Mouse (Mus musculus) urinary bladder, postnatal 36 days (tissue): Measurements from ENCODE around the gene Gemin2.
"Not testable (repeated sequence)": the region's sequence is repeated elsewhere in the genome, so short reads cannot be mapped to it uniquely, and the experiment has no call there.

Experiments
- DNase-seq, 2 experiments: peaks; one replicate each; pipeline ENCODE4 v3.0.0; 2022; ENCODE audit warnings: low spot score in 2 of 2, mixed read lengths in 1 of 2

The Gemin2 gene

DNA sequence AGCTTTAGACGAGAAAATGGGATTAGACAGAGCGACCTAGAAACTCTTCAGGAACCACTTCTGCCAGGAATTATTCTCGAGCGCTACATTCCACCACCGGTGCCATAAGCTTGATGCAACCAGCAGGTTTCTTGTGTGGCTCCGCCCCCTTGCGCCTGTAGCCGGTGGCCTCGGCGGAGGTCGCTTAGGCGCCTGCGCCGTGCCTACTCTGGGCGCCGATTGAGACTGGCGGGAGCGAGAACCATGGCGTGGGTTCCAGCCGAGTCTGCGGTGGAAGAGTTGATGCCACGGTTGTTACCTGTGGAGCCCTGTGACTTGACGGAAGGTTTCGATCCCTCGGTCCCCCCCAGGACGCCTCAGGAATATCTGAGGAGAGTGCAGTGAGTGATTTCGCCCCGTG is at the start of gene Gemin2:
TSS of gene Gemin2 (plus strand) at position 160 of the 400 bp plus-strand sequence.
- peak; percentile 75 to 90 for DNase-seq

GRCm38 (mm10) chr12:58964583-58964982 is 48.6 kb upstream of the Gemin2 start:
- DNase-seq = no peak

DNA sequence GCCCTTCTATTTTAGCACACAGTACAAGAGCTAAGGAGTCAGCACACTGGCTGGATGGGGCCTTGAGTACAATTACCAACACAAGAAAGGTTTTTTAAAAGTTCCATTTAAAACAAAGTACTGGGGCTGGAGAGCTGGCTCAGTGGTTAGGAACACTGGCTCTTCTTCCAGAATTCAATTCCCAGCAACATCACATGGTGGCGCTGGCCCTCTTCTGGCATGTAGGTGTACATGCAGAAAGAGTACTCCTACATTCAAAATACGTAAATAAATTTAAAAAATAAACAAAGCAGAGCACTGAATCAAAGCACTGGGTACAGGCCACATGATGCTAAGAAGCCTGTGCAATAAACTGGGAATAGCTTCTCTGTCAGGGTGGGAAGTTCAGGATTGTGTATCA is 36.2 kb upstream of the Gemin2 start:
- no peak for DNase-seq

DNA sequence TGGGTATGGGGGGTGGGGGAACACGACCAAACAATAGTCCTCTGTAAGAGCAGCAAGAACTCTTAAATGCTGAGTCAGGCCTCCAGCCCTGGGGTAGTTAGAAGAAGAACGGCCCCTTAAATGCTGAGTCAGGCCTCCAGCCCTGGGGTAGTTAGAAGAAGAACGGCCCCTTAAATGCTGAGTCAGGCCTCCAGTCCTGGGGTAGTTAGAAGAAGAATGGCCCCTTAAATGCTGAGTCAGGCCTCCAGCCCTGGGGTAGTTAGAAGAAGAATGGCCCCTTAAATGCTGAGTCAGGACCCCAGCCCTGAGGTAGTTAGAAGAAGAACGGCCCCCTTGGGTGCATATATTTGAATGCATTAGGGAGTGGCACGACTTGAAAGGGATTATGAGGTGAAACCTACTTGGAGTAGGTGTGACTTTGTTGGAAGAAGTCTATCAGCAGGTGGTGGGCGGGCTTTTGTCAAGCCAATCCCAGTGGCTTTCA is 32.0 kb upstream of the Gemin2 start:
- not testable (repeated sequence) for DNase-seq

DNA sequence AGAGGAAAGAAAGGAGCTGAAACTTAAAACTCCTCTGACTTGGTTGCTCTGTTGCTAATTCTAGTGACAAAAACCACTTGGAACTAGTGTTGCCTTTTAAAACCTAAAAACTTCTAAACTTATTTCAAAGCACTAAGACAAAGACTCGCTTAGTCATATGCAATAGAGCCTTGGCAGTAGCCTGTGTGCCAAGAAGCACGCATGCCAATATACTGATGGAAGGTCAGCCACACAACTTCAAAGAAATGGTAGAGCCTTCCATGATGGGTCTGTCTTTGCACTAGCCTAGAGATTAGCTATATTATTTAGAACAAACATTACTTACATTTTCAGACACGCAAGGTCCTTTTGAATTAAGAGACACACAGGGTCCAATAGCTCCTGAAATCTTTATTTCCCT is 27.4 kb upstream of the Gemin2 start:
- no peak for DNase-seq

DNA sequence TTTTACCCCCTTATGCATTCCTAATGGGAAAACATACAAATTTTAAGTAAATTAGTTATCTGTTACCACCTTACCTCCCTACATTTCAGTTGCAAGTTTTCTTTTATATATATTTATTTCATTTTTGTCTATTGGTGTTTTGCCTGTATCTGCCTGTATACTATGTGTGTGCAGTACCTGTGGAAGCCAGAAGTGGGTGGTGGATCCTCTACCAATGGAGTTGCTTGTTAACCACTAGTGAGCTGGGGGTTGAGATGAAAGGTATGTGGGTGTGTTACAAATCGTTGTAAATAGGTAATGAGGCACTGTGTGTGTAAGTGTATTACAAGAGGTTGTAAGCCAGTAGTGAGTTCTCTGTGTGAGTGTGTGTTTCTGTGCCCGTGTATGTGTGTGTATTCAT is 2.7 kb upstream of the Gemin2 start:
- DNase-seq = no peak

GRCm38 (mm10) chr12:59011275-59011843 is 1.8 kb upstream of the Gemin2 start:
- DNase-seq = no peak

DNA sequence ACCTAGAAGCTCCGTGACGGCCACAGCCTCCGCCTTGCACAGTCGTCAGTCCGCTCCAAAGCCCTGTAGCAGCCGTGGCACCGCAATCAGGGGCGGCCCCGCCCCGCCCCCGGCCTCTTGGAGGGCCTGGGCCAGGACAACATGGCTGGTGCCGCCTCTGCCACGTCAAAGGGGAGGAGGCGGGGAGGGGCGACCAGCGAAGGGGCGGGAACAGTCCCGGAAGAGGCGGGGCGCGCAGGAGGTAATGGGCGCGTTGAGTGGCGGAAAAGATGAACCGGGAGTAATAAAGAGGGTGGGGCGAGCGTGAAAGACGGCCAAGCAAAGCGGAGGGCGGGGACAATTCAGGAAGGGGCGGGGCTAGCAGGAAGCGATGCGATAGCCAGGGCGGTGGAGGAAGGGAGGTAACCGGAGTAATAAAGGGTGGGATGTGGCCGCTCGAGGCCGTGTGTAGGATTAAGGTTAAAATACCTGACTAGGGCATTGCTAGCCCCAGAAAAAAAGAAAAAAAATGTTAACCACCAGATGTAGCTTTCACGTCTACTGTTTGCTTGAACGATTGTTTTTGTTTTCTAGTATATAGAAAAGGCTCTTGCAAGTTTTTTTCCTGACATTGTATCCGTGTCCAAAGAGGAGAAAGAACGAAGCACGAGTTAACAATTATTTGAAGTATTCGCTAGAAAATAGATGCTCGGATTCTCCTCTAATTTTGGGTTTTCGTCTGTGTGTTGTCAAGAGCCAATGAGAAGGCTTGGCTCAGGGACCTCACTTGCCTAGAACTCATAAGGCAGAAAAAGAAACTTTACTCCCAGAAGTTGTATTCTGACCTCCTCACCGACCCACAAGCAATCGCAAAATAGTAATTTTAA is 1.1 kb upstream of the Gemin2 start, which contains the start of gene Sec23a:
TSS of gene Sec23a (minus strand) at position 174 of the 866 bp plus-strand sequence.
- DNase-seq = peak; percentile 99

DNA sequence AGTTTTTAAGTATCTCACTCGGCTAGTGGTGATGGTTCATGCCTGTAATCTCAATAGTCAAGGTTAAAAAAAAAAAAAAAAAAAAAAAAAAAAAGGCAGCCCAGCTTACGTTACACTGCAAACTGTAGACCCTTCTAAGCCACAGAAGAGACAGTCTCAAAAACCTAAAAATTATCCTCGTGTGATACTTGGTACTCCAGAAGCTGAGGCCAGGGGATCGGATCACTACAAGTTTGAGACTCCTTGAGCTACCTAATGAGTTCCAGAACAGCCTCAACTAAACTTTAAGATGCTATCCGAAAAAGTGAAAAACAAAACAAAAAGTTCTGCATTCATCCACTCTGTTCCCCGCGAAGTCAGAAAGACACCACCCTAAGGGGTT is 492 bp upstream of the Gemin2 start:
- no peak for DNase-seq

DNA sequence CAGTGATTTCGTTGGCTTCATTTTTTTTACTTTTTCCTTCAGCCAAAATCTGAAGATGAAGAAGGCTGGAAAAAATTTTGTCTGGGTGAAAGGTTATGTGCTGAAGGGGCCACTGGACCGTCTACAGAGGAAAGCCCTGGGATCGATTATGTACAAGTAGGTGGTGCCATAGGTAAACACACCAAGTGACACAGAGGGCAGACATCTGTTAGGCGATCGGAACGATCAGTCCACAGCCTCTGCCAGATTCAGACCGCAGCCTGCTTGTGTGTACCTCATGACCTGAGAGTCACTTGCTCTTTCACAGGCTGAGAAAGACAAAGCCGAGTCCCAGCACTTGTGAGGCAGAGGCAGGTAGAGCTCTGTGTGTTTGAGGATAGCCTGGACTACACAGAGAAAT is 4.8 kb downstream of the Gemin2 start:
- DNase-seq = no peak

GRCm38 (mm10) chr12:59019891-59020290 is 6.7 kb downstream of the Gemin2 start:
- DNase-seq = no peak

- no peak for DNase-seq
These were observed 8.1 kb downstream of the Gemin2 start for GRCm38 (mm10) chr12:59021306-59021705.

GRCm38 (mm10) chr12:59032101-59032500 is 18.9 kb downstream of the Gemin2 start:
- no peak for DNase-seq

DNA sequence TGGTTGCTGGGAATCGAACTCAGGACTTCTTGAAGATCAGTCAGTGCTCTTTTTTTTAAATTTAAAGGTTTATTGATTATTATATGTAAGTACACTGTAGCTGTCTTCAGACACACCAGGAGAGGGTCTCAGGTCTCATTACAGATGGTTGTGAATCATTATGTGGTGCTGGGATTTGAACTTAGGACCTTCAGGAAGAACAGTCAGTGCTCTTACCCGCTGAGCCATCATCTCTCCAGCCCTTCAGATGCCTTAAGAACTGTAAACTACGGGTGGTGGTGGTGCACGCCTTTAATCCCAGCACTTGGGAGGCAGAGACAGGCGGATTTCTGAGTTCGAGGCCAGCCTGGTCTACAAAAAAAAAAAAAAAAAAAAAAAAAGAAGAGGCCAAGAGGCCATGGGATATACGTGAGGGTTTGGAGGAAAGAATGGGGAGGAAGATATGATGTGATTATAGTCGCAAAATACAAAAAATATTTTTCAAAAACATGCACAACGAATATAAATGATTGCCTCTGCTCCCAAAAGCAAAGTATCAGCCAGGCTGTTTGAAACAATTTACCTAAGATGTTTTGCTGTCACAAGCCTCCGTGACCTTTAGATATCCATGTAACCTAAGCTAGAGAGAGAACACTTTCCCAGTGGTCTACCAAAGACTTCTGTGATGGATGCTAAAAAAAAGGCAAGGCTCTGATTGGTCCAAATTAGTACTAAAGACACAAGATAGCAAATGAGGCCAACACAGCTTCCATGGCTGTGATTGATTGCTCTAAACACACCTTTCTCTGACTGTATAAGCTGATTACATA is 26.2 kb downstream of the Gemin2 start:
- DNase-seq = no peak

DNA sequence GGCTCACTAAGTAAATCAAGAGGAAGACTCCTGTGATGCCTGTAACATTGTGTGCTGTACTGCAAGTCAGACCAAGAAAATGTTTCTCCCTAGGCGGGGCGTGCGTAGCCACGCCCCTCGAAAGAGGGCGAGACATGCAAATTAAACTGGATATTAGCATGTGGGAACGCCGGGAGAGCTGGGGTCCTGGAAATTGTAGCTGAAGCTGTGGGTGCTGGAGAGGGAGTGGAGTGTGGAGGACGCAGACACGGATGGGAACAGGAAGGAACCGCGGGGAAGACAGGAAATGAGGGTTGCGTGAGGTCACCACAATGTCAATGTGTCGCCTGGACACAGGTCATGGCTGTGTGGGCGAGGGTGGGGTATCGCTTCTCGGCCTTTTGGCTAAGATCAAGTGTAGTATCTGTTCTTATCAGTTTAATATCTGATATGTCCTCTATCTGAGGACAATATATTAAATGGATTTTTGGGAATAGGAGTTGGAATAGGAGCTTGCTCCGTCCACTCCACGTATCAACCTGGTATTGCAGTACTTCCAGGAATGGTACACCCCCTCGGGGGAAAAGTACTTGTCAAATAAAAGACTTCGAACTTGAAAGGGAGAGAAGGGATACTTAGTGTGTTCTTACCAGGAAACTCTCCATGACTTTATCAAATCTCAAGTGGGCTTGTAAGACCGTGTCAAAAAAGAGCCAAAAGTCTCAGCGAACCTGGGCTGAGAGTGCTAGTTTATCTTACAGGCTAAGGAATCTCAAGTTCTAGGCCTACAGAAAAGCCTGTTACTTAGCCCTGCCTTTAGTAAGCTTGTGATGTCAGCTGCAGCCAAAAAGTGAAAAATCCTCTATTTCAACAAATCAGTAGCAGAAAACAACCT is 27.0 kb downstream of the Gemin2 start:
- peak in 1 of 2 experiments; percentile 9 for DNase-seq

DNA sequence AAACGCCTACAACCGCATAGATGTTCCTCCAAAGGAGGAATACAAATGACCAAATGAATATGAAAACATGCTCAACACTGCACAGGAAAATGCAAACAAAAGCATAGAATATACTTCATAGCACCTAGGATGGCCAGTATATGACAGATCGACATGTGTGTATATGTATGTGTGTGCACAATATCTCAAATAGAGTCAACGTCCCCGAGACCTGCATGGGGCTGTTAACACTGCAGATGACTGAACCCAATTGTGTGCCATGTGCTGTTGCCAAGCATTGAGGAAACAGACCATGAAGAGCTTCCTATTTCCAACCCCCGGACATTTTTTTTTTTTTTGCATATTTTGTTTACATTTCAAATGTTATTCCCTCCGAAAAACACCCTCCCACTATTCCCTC is 27.7 kb downstream of the Gemin2 start:
- no peak for DNase-seq

DNA sequence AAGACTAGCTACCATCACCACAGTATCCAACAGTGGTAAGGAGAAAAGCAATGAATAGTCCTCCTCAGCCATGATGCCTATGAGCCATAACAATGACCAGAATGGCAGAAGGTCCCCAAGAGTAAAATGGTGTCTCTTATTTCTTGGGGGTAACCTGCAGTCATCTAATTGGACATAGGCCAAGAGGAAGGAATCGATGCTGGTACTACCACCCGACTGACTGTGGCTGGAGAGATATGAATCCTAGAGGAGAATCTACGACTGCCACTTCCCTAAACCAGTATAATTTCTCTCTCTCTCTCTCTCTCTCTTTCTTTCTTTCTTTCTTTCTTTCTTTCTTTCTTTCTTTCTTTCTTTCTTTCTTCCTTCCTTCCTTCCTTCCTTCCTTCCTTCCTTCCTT is 39.3 kb downstream of the Gemin2 start:
- DNase-seq = no peak

DNA sequence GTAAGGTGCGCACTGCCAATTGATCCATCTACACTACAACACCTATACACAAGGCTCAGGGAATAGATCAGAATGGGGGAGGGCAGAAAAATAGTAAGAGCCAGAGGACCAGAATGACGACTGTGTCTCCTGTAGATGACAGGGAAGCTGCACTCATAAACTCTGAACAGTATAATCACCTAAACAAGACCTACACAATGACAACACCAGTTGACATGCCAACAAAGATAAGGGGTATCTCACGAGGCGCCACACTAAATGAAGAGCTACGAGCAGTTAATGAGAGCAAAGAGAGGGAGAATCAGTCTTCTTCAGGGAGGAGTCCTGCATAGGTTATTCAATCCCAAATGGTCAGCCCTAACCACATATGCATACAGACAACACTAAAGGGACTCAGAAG is 40.0 kb downstream of the Gemin2 start:
- no peak for DNase-seq

GRCm38 (mm10) chr12:59053976-59054375 is 40.8 kb downstream of the Gemin2 start:
- no peak for DNase-seq

GRCm38 (mm10) chr12:59055196-59055850 is 42.1 kb downstream of the Gemin2 start:
- DNase-seq = no peak

DNA sequence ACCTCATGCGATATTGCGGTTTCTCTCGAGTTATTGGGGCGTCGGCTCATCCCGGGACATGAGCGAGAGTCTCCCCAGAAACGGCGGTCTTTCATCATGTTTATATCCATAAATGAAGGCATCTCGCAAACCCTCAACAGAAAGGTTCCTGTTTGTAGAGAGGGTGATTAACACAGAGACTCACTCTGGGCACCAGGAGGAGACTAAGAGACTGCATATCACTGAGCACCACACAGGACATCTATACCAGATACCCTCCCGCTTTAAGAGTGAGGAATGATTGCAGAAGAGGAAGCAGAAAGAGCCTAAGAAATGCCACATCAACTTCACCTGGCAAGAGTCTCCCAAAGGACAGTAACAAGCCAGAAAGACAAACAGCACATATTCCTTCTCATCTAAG is 43.0 kb downstream of the Gemin2 start:
- DNase-seq = no peak
